Mouse (Mus musculus) olfactory bulb, adult 2 months (tissue): ENCODE data around the gene Tnfaip8l1.

ENCODE experiments used
- CTCF ChIP-seq: fragments of 200-500 bp; IDR thresholded peaks from 2 replicates; pipeline ENCODE4 v1.5.1; 2012; ENCODE audit warnings: low read depth, mild to moderate bottlenecking, low read length, moderate library complexity; ENCODE audit not compliant: insufficient read depth
- POLR2A ChIP-seq: fragments of 200-500 bp; IDR thresholded peaks from 2 replicates; pipeline ENCODE4 v1.6.1; 2012; ENCODE audit warnings: mild to moderate bottlenecking, low read depth, low read length, moderate library complexity; ENCODE audit not compliant: insufficient read depth

- TF ChIP-seq CTCF: no peak
- TF ChIP-seq POLR2A: no peak
These were observed 2.2 kb downstream of the Tnfaip8l1 start for GRCm38 (mm10) chr17:56164510-56164909.
